Mouse (Mus musculus) liver, adult 2 months (tissue): ENCODE data around the gene Gapdhs. TPM values are rescaled to one million over a fixed set of nuclear protein-coding genes. Genes with fewer than 3 reads are reported as not detected.

ENCODE experiments used
- DNase-seq: peaks from one replicate; pipeline ENCODE4 v3.0.0-alpha.2; 2011; ENCODE audit warnings: low read depth, low spot score; ENCODE audit errors: extremely low read depth
- H3K27ac ChIP-seq: fragments of 200-500 bp; replicated peaks from 2 replicates; pipeline ENCODE4 v1.5.1; 2012; ENCODE audit warnings: low read depth, mild to moderate bottlenecking, control low read depth, inconsistent platforms, low read length; ENCODE audit not compliant: insufficient read depth
- H3K27me3 ChIP-seq: fragments of 200-500 bp; 2 replicates; pipeline ENCODE4 v1.6.1; 2012; ENCODE audit warnings: mild to moderate bottlenecking, moderate library complexity, low read length, inconsistent platforms; ENCODE audit not compliant: control insufficient read depth, insufficient read depth
- H3K36me3 ChIP-seq: fragments of 200-500 bp; 2 replicates; pipeline ENCODE4 v1.6.1; 2012; ENCODE audit warnings: low read length, inconsistent platforms; ENCODE audit not compliant: control insufficient read depth, insufficient read depth
- H3K4me1 ChIP-seq: fragments of 200-500 bp; 2 replicates; pipeline ENCODE4 v1.6.1; 2011; ENCODE audit warnings: low read length; ENCODE audit not compliant: control insufficient read depth, insufficient read depth
- H3K4me3 ChIP-seq: fragments of 200-500 bp; 2 replicates; pipeline ENCODE4 v1.5.1; 2011; ENCODE audit warnings: low read depth, mild to moderate bottlenecking, control low read depth, low read length, moderate library complexity; ENCODE audit not compliant: insufficient read depth
- H3K79me2 ChIP-seq: fragments of 200-500 bp; 2 replicates; pipeline ENCODE4 v1.6.1; 2012; ENCODE audit warnings: inconsistent platforms, mild to moderate bottlenecking, low read length, moderate library complexity; ENCODE audit not compliant: control insufficient read depth, insufficient read depth
- H3K9ac ChIP-seq: fragments of 200-500 bp; 2 replicates; pipeline ENCODE4 v1.6.1; 2012; ENCODE audit warnings: low read depth, mild to moderate bottlenecking, control low read depth, inconsistent platforms, low read length
- CTCF ChIP-seq: fragments of 200-500 bp; IDR thresholded peaks from 2 replicates; pipeline ENCODE4 v1.5.1; 2011; ENCODE audit warnings: low read depth, low read length, control low read depth
- POLR2A ChIP-seq: fragments of 200-500 bp; IDR thresholded peaks from 2 replicates; pipeline ENCODE4 v1.6.1; 2011; ENCODE audit warnings: low read length, control low read depth; ENCODE audit not compliant: insufficient read depth; ENCODE audit errors: extremely low read depth
- WGBS: fragments of 180-500 bp; shearing (Covaris S2); methylation state at CpG from one replicate; pipeline ENCODE4 v1.1.7; 2018; 5-methylcytosine and 5-hydroxymethylcytosine counted together
- polyA plus RNA-seq: library from polyadenylated mRNA; depleted of rRNA; stranded (reverse); fragments of >200 nt; gene quantifications from 2 replicates; pipeline ENCODE4 v1.2.3, GENCODE M21; 2012; rRNA removed
- total RNA-seq: library from RNA; depleted of rRNA; stranded (reverse); fragments of >200 nt; gene quantifications from 2 replicates; pipeline ENCODE4 v1.2.3, GENCODE M21; 2014; rRNA removed

Gapdhs gene
- total and polyA plus RNA-seq, 2 experiments: 1.3 TPM; not detected in 1

GRCm38 (mm10) chr7:30681897-30682296 lies 61.6 kb downstream of the Gapdhs start:
- Histone ChIP-seq H3K27ac (no peak overlapping the region), H3K36me3 (no peaks in the 10 kb centered on the region), H3K9ac (no peak overlapping the region), H3K79me2 (no peaks in the 10 kb centered on the region), H3K27me3 (no peaks in the 10 kb centered on the region), H3K4me1 (peaks cover 2% of the 10 kb centered on the region), H3K4me3 (no peak overlapping the region)
- 79% methylated on average over 5 of the region's 5 CpGs for WGBS
- no peak for DNase-seq
- TF ChIP-seq POLR2A (no peak), CTCF (no peak)

Other genes starting within 250 kb of the Gapdhs start
Only the 30 nearest of the 32 such genes appear.
- gene Arhgap33, start 208.6 kb downstream of the Gapdhs start, total RNA-seq: 0.07 and 0.37 TPM in 2 replicates
- gene Arhgap33, start 208.6 kb downstream of the Gapdhs start, polyA plus RNA-seq: 0.72 and 1.2 TPM in 2 replicates
- 2.2 and 2.5 TPM in 2 replicates for gene Hspb6, start 191.5 kb downstream of the Gapdhs start, total RNA-seq
- 22.5 and 29.2 TPM in 2 replicates for gene Hspb6, start 191.5 kb downstream of the Gapdhs start, polyA plus RNA-seq
- gene Proser3, start 191.4 kb downstream of the Gapdhs start, total RNA-seq: 1.6 and 2.3 TPM in 2 replicates
- 3.2 and 4.5 TPM in 2 replicates for gene Proser3, start 191.4 kb downstream of the Gapdhs start, polyA plus RNA-seq
- 2.7 and 4.0 TPM in 2 replicates for gene Lin37, start 183.8 kb downstream of the Gapdhs start, total RNA-seq
- gene Lin37, start 183.8 kb downstream of the Gapdhs start, polyA plus RNA-seq: 18.8 and 22.4 TPM in 2 replicates
- 12.4 and 16.2 TPM in 2 replicates for gene U2af1l4, start 180.4 kb downstream of the Gapdhs start, total RNA-seq
- 31.3 and 34.6 TPM in 2 replicates for gene U2af1l4, start 180.4 kb downstream of the Gapdhs start, polyA plus RNA-seq
- gene Gm49396, start 180.3 kb downstream of the Gapdhs start, total RNA-seq: 1.9 and 2.8 TPM in 2 replicates
- 0.70 and 0.91 TPM in 2 replicates for gene Gm49396, start 180.3 kb downstream of the Gapdhs start, polyA plus RNA-seq
- gene Psenen, start 180.1 kb downstream of the Gapdhs start, total RNA-seq: 34.9 and 38.0 TPM in 2 replicates
- 126 and 149 TPM in 2 replicates for gene Psenen, start 180.1 kb downstream of the Gapdhs start, polyA plus RNA-seq
- gene Igflr1, start 178.3 kb downstream of the Gapdhs start, total RNA-seq: 0.55 TPM in 1 of 2 replicates, not detected in the other
- gene Igflr1, start 178.3 kb downstream of the Gapdhs start, polyA plus RNA-seq: 2.3 and 4.2 TPM in 2 replicates
- gene Kmt2b, start 155.0 kb downstream of the Gapdhs start, total RNA-seq: 3.4 and 5.0 TPM in 2 replicates
- 12.1 and 19.2 TPM in 2 replicates for gene Kmt2b, start 155.0 kb downstream of the Gapdhs start, polyA plus RNA-seq
- 0.18 and 0.87 TPM in 2 replicates for gene Zbtb32, start 144.8 kb downstream of the Gapdhs start, total RNA-seq
- 0.58 and 0.61 TPM in 2 replicates for gene Zbtb32, start 144.8 kb downstream of the Gapdhs start, polyA plus RNA-seq
- gene Upk1a, start 130.8 kb downstream of the Gapdhs start, total RNA-seq: not detected in 2 replicates
- 0.23 and 0.54 TPM in 2 replicates for gene Upk1a, start 130.8 kb downstream of the Gapdhs start, polyA plus RNA-seq
- gene Cox6b1, start 117.5 kb downstream of the Gapdhs start, total RNA-seq: 640 and 781 TPM in 2 replicates
- 399 and 416 TPM in 2 replicates for gene Cox6b1, start 117.5 kb downstream of the Gapdhs start, polyA plus RNA-seq
- gene Etv2, start 107.8 kb downstream of the Gapdhs start, total RNA-seq: 0.18 TPM in 1 of 2 replicates, not detected in the other
- gene Etv2, start 107.8 kb downstream of the Gapdhs start, polyA plus RNA-seq: not detected in 2 replicates
- 17.1 and 20.7 TPM in 2 replicates for gene Rbm42, start 93.4 kb downstream of the Gapdhs start, total RNA-seq
- gene Rbm42, start 93.4 kb downstream of the Gapdhs start, polyA plus RNA-seq: 35.8 and 36.7 TPM in 2 replicates
- 4.6 and 4.7 TPM in 2 replicates for gene Haus5, start 78.7 kb downstream of the Gapdhs start, total RNA-seq
- gene Haus5, start 78.7 kb downstream of the Gapdhs start, polyA plus RNA-seq: 3.7 and 5.3 TPM in 2 replicates
- not detected in 2 replicates for gene Pmis2, start 72.1 kb downstream of the Gapdhs start, total RNA-seq
- gene Pmis2, start 72.1 kb downstream of the Gapdhs start, polyA plus RNA-seq: not detected in 2 replicates
- 0.34 TPM in 1 of 2 replicates, not detected in the other for gene 2200002J24Rik, start 44.8 kb downstream of the Gapdhs start, total RNA-seq
- gene 2200002J24Rik, start 44.8 kb downstream of the Gapdhs start, polyA plus RNA-seq: not detected in 2 replicates
- gene Atp4a, start 31.5 kb downstream of the Gapdhs start, total RNA-seq: 2.6 and 4.4 TPM in 2 replicates
- gene Atp4a, start 31.5 kb downstream of the Gapdhs start, polyA plus RNA-seq: 1.3 and 4.2 TPM in 2 replicates
- 124 and 146 TPM in 2 replicates for gene Tmem147, start 14.1 kb downstream of the Gapdhs start, total RNA-seq
- gene Tmem147, start 14.1 kb downstream of the Gapdhs start, polyA plus RNA-seq: 248 and 335 TPM in 2 replicates
- gene Sbsn, start 7.8 kb upstream of the Gapdhs start, total RNA-seq: 0.46 and 0.60 TPM in 2 replicates
- 0.33 and 0.41 TPM in 2 replicates for gene Sbsn, start 7.8 kb upstream of the Gapdhs start, polyA plus RNA-seq
- not detected in 2 replicates for gene Dmkn, start 20.1 kb upstream of the Gapdhs start, total RNA-seq
- 0.44 TPM in 1 of 2 replicates, not detected in the other for gene Dmkn, start 20.1 kb upstream of the Gapdhs start, polyA plus RNA-seq
- not detected in 2 replicates for gene Krtdap, start 44.2 kb upstream of the Gapdhs start, total RNA-seq
- not detected in 2 replicates for gene Krtdap, start 44.2 kb upstream of the Gapdhs start, polyA plus RNA-seq
- 0.09 and 0.13 TPM in 2 replicates for gene Ffar2, start 80.1 kb upstream of the Gapdhs start, total RNA-seq
- 0.04 TPM in 1 of 2 replicates, not detected in the other for gene Ffar2, start 80.1 kb upstream of the Gapdhs start, polyA plus RNA-seq
- not detected in 2 replicates for gene Ffar3, start 112.5 kb upstream of the Gapdhs start, total RNA-seq
- not detected in 2 replicates for gene Ffar3, start 112.5 kb upstream of the Gapdhs start, polyA plus RNA-seq
- not detected in 2 replicates for gene Ffar1, start 117.9 kb upstream of the Gapdhs start, total RNA-seq
- gene Ffar1, start 117.9 kb upstream of the Gapdhs start, polyA plus RNA-seq: 0.05 and 0.21 TPM in 2 replicates
- gene Cd22, start 136.7 kb upstream of the Gapdhs start, total RNA-seq: 0.74 and 1.8 TPM in 2 replicates
- 1.4 and 3.7 TPM in 2 replicates for gene Cd22, start 136.7 kb upstream of the Gapdhs start, polyA plus RNA-seq
- 0.07 and 0.09 TPM in 2 replicates for gene Mag, start 171.2 kb upstream of the Gapdhs start, total RNA-seq
- 0.20 and 0.37 TPM in 2 replicates for gene Mag, start 171.2 kb upstream of the Gapdhs start, polyA plus RNA-seq
- gene Hamp2, start 181.0 kb upstream of the Gapdhs start, total RNA-seq: 445 and 548 TPM in 2 replicates
- gene Hamp2, start 181.0 kb upstream of the Gapdhs start, polyA plus RNA-seq: 6,798 and 9,385 TPM in 2 replicates
- 1,191 and 3,227 TPM in 2 replicates for gene Hamp, start 200.4 kb upstream of the Gapdhs start, total RNA-seq
- gene Hamp, start 200.4 kb upstream of the Gapdhs start, polyA plus RNA-seq: 8,217 and 12,671 TPM in 2 replicates
- gene Usf2, start 213.1 kb upstream of the Gapdhs start, total RNA-seq: 40.5 and 55.1 TPM in 2 replicates
- 160 and 161 TPM in 2 replicates for gene Usf2, start 213.1 kb upstream of the Gapdhs start, polyA plus RNA-seq